Mouse (Mus musculus): ENCODE results near the gene Nrip2. TPM values are rescaled to one million over a fixed set of nuclear protein-coding genes. Genes with fewer than 3 reads are reported as not detected.

Gene Nrip2
- polyA plus RNA-seq (2012; rRNA removed), result 1.4 and 2.0 TPM in 2 replicates

GRCm38 (mm10) chr6:128398996-128399395 lies at the start of gene Nrip2:
Gene Nrip2, plus strand, starts transcription at chr6:128399296.

GRCm38 (mm10) chr6:128355726-128356416 lies 43.2 kb upstream of the Nrip2 start, which contains the start of gene Tulp3:
Gene Tulp3, minus strand, starts transcription at chr6:128355851.

GRCm38 (mm10) chr6:128362381-128363006 lies 36.6 kb upstream of the Nrip2 start, which contains the start of the genes Rhno1 and Foxm1:
Gene Rhno1, minus strand, starts transcription at chr6:128362911.
Gene Foxm1, plus strand, starts transcription at chr6:128362967.

GRCm38 (mm10) chr6:128375192-128375591 lies 23.9 kb upstream of the Nrip2 start, which contains the start of the genes Tex52 and Gm44596:
Gene Tex52, plus strand, starts transcription at chr6:128375456.
Gene Gm44596, plus strand, starts transcription at chr6:128375503.

GRCm38 (mm10) chr6:128424269-128425019 lies 25.3 kb downstream of the Nrip2 start, which contains the start of gene Itfg2:
Gene Itfg2, minus strand, starts transcription at chr6:128424931.

GRCm38 (mm10) chr6:128438317-128438870 lies 39.3 kb downstream of the Nrip2 start, which contains the start of gene Fkbp4:
Gene Fkbp4, minus strand, starts transcription at chr6:128438677.

Other genes with a start within 250 kb of the Nrip2 start
- 0.20 and 0.22 TPM in 2 replicates for gene Tead4, start 98.5 kb upstream of the Nrip2 start, polyA plus RNA-seq (2012; rRNA removed)
- 2.9 and 3.4 TPM in 2 replicates for gene Tulp3, start 43.4 kb upstream of the Nrip2 start, polyA plus RNA-seq (2012; rRNA removed)
- 8.4 and 9.5 TPM in 2 replicates for gene Rhno1, start 36.4 kb upstream of the Nrip2 start, polyA plus RNA-seq (2012; rRNA removed)
- 12.4 and 15.1 TPM in 2 replicates for gene Foxm1, start 36.3 kb upstream of the Nrip2 start, polyA plus RNA-seq (2012; rRNA removed)
- 0.05 and 0.07 TPM in 2 replicates for gene Tex52, start 23.8 kb upstream of the Nrip2 start, polyA plus RNA-seq (2012; rRNA removed)
- gene Gm44596, start 23.8 kb upstream of the Nrip2 start, polyA plus RNA-seq (2012; rRNA removed), result not detected in 2 replicates
- gene Itfg2, start 25.6 kb downstream of the Nrip2 start, polyA plus RNA-seq (2012; rRNA removed), result 5.4 and 5.6 TPM in 2 replicates
- 75.1 and 76.5 TPM in 2 replicates for gene Fkbp4, start 39.4 kb downstream of the Nrip2 start, polyA plus RNA-seq (2012; rRNA removed)
- gene Pzp, start 127.4 kb downstream of the Nrip2 start, polyA plus RNA-seq (2012; rRNA removed), result 2,519 and 2,528 TPM in 2 replicates
- 68.7 and 95.4 TPM in 2 replicates for gene A2ml1, start 182.3 kb downstream of the Nrip2 start, polyA plus RNA-seq (2012; rRNA removed)
- 0.07 and 0.16 TPM in 2 replicates for gene Klrb1a, start 224.2 kb downstream of the Nrip2 start, polyA plus RNA-seq (2012; rRNA removed)